Mouse (Mus musculus): Measurements from ENCODE around the gene Vmp1.

Gene Vmp1

GRCm38 (mm10) chr11:86671041-86671675 is 12.5 kb downstream of the Vmp1 start:
- no peak for DNase-seq

DNA sequence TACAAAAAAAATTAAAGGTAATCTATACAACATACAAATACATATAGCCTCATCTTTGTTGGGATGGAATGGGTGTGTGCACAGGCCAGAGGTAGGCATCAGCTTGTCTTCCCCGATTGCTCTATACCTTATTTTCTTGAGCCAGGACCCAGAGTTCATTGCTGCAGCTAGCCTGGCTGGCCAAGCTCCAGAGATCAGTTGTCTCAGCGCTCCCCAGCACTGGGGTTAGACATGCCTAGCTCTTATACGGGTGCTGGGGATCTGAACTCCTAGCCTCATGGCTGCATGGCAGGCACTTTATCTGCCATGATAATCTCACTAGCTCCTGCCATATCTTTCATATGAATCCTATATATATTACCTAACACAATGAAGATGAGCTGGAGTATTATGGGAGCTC is 15.5 kb downstream of the Vmp1 start:
- peak in 1 of 2 experiments; percentile 12 for DNase-seq

DNA sequence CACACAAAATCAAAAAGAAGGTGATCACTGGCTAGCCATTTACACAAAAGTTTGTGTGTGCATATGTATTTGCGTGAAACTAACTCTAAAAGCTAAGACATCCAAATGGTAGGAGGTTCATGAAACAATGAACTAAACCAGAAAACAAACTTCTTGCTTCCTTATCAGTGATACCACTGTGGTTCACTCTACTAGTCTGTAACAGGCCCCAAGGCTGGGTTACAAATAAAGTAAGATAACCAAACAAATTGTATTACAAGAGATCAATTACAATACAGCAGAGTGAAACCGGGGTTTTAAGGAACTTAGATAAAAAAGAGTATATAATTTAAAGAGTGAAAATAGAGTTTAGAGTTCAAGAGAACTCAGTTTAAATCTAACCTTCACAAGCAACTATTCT is 16.1 kb downstream of the Vmp1 start:
- DNase-seq, result no peak

GRCm38 (mm10) chr11:86664406-86664805 is 19.2 kb downstream of the Vmp1 start:
- no peak for DNase-seq

- DNase-seq, result no peak
Observed at GRCm38 (mm10) chr11:86663977-86664376, 19.7 kb downstream of the Vmp1 start.

DNA sequence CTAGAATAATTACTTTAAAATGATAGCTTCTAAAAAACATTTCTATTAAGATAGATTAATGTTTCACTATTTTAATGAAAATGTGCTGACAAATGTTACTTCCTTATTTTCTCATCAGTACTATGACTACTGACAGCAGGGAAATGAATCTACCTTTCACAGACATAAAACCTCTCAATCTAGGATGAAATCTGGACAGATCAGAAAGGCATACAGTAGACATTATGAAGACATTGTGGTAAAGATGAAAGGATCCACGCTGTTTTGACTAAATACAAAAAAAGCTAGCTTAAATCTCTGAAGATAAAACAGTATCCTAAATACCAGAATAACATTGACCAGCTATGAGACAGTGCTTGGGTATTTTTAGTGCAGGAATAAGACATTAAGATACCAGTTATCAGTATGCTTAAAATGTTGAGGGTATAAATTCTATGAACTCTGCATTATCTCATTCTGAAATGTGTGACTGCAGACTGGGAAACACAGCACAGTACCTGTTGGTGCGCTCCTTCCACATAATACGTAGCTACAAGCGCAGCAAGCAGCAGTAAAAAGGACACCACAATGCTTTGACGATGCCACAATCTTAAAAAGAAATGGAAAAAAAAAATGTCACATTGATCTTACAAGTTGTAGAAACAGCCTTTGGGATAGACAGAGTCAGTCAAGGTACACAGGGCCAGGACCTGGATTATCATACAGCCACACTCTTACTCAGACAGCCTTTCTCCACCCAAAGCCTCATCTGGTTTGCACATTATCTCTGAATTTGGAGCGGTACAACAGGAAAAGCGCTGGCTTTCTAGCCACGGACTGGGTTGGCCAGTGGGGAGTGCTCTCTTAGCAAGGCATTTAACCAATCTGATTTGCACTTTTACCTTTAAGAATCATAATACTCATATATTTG is 20.4 kb downstream of the Vmp1 start:
- no peak for DNase-seq

- DNase-seq, result no peak
Observed at GRCm38 (mm10) chr11:86657863-86658262, 25.8 kb downstream of the Vmp1 start.

GRCm38 (mm10) chr11:86656849-86657567 is 26.6 kb downstream of the Vmp1 start:
- no peak for DNase-seq

DNA sequence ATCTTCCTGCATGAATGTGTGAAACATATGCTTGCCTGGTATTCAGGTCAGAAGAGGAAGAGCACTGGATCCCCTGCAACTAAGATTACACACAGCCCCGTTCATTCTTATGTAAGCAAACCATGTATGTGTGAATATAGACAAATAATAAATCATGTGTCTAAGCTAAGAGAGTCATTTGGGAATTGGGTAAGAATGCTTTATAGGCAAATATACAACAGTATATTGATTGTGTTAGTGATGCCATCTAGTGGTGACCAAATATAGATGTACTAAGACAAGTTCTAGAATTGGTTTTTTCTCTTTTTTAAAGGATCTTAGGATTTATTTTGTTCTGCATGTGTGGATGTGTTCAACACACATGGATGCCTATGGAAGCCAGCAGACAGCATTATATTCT is 28.0 kb downstream of the Vmp1 start:
- DNase-seq, result no peak

DNA sequence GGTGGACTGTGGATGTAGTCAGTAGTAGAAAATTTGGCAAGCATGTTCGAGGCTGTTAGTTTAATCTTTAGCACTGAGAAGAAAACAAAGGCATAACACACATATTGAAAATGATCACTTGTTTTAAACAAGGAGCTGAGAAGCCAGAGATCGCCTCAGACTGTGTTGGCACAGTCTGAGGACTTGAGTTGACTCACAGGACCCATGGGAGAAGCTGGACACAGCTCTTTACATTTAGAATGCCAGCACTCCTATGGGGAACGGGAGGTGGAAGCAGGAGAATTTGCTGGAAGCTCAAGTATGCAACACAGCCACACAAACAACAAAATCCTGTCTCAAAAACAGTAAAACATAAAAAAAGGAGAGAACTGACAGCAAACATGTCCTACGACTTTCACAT is 29.5 kb downstream of the Vmp1 start:
- DNase-seq, result no peak

DNA sequence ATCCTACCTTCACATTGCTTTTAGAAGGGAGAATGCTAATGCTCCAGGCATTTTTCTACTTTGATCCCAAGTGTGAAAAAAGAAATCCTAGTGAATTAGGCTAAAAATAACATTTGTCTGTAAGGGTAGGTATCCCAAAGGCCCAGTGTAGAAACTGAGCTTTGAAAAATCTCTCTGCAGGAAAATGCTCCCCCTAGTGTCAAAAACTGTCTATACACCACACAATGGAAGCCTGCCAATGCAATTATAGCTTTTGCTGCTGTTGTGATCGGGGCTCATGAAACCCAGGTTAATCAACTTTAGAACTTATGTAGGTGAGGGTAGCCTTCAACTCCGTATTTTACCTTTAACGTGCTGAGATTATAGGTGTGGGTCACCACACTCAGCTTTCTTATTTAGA is 30.2 kb downstream of the Vmp1 start:
- DNase-seq, result peak; percentile 27 to 59

GRCm38 (mm10) chr11:86652578-86652979 is 31.1 kb downstream of the Vmp1 start:
- DNase-seq, result no peak

- DNase-seq, result no peak
Observed at GRCm38 (mm10) chr11:86650676-86651075, 33.0 kb downstream of the Vmp1 start.

DNA sequence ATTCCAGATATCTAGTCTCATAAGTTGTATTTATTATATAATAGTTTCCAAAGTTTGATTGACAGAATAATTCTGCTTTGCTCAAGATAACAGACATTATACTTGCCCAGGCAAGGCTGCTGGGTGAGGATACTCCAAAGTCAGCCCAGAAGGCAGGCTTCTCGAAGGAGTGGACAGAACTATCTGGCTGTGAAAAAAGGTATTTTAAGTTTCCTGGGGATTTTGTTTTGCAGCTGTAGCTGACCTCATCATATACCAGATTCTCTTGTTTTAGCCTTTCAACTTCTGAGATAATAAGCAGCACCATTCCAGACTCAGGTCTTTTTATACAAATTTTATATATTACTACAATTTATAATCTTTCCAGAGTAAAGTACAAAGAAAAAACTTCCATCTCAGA is 34.1 kb downstream of the Vmp1 start:
- no peak for DNase-seq

DNA sequence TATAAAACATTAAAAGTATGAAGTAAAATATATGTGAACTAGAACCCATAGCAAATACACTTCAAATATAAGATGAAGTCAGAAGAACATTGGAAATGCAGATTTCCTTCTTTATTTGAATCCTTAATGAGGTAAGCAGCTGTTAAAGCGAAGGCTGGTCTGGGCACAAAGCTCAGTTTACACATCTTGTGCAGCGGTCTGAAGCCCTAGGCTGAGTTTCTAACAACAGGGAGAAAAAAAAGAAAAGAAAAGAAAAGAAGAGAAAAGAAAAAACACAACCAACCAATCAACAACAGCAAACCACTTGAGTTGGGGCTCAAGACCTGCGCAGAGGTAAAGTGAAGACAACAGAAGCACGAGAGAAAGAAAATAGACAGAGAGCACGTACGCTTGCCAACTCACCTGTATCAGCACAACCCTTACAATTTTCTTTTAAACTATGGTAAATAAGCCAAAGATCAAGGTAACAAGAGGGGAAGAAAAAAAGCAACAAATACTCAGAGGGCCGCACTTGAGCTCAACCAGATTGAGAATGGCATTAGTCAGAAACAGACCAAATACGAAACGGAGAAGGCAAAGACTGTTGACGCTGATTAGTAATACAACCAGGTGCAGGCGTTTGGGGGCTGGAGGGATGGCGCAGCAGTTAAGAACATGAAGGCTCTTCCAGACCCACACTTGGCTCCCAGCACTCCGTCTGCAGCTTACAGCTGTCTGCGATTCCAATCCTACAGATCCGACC is 35.8 kb downstream of the Vmp1 start:
- no peak for DNase-seq

GRCm38 (mm10) chr11:86646885-86647459 is 36.7 kb downstream of the Vmp1 start:
- no peak for DNase-seq

DNA sequence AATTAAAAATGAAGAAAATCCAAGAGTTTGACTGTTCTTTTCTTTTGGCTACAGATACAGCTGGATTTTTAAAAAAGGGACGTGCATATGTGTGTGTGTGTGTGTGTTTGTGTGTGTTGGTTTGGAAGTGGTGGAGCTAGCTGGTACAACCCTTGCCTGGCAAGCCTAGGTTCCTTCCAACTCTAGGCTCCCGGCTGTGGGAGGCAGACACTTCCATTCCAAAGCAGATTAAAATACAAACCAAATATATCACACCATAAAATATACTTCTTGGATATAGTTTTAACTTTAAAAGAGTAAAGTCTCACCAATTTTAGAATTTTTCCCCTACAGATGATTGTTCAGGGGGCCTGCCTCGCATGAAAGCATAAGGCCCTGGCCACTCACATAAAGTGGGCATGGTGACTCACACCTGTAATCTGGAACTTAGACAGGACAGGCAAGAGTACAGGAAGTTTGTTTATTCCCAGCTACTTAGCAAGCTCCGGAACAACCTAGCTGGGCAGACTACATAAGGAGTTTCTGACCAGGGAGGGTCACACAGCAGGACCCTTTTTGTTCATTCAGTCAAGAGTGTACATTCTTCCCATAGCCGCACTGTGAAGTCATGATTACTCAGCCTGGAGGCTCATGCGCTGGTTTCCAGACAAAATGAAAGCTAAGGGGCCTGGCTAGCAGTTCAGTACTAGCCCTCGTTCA is 37.4 kb downstream of the Vmp1 start:
- no peak for DNase-seq

- DNase-seq, result no peak
Observed at GRCm38 (mm10) chr11:86644553-86644952, 39.1 kb downstream of the Vmp1 start.

GRCm38 (mm10) chr11:86641714-86642113 is 41.9 kb downstream of the Vmp1 start:
- no peak for DNase-seq

- DNase-seq, result no peak
Observed at GRCm38 (mm10) chr11:86637697-86638096, 45.9 kb downstream of the Vmp1 start.

- DNase-seq, result no peak
Observed at GRCm38 (mm10) chr11:86634396-86634795, 49.2 kb downstream of the Vmp1 start.

GRCm38 (mm10) chr11:86629941-86630340 is 53.7 kb downstream of the Vmp1 start:
- no peak for DNase-seq

All from cerebellum, postnatal 25 days (tissue).